Mouse (Mus musculus) layer of hippocampus, adult 9-11 months (tissue): ENCODE measurements around the gene D630039A03Rik.

Experiments
- DNase-seq: peaks from one replicate; pipeline ENCODE4 v3.0.0; 2022

D630039A03Rik gene

DNA sequence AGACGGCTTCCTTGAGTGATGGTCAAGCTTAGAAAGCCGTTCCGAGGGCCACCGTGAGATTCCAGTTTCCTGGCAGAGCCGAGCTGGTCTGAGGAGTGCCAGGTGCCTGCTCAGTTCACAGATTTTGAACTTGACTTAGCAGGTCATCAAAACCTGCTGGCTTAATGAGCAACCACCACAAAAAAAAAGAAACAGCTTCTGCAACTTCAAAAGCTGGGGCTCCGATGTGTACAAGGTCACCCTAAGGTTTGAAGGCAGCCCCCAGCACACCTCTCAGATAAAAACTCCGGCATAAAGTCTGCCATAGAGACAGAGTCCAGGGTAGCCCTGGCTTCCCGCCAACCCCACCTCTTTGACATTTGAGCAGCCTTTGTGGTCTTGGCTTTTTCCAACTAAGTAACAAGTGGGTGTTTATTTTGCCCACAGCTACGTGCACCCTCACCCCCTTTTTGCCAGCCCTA lies at the start of gene D630039A03Rik:
Gene D630039A03Rik, minus strand, starts transcription at position 97 of the 461 bp plus-strand sequence.
- no peak for DNase-seq

GRCm38 (mm10) chr4:57965516-57965915 lies 49.4 kb upstream of the D630039A03Rik start:
- DNase-seq = no peak

- DNase-seq = no peak
These were observed 48.0 kb upstream of the D630039A03Rik start for GRCm38 (mm10) chr4:57964143-57964542.

DNA sequence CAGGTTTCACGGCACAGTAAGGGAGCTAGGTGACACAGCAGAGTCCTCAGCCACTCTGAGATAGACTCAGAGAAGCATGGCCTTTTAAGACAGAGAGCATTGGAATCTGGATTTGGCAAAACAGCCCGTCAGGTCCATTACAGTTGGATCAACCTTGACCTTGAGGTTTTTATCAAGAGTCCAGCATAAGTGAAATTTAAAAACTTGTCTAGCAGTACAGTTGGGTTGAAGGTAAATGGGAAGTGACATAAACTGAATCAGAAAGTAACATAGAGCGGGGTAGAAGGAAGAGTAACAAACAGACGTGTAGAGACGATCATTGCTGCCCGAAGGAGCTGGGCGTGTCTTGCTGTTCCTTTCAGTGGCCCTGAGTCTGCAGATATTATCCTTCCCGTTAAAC lies 43.0 kb upstream of the D630039A03Rik start:
- no peak for DNase-seq

- DNase-seq = no peak
These were observed 42.0 kb upstream of the D630039A03Rik start for GRCm38 (mm10) chr4:57958098-57958497.

DNA sequence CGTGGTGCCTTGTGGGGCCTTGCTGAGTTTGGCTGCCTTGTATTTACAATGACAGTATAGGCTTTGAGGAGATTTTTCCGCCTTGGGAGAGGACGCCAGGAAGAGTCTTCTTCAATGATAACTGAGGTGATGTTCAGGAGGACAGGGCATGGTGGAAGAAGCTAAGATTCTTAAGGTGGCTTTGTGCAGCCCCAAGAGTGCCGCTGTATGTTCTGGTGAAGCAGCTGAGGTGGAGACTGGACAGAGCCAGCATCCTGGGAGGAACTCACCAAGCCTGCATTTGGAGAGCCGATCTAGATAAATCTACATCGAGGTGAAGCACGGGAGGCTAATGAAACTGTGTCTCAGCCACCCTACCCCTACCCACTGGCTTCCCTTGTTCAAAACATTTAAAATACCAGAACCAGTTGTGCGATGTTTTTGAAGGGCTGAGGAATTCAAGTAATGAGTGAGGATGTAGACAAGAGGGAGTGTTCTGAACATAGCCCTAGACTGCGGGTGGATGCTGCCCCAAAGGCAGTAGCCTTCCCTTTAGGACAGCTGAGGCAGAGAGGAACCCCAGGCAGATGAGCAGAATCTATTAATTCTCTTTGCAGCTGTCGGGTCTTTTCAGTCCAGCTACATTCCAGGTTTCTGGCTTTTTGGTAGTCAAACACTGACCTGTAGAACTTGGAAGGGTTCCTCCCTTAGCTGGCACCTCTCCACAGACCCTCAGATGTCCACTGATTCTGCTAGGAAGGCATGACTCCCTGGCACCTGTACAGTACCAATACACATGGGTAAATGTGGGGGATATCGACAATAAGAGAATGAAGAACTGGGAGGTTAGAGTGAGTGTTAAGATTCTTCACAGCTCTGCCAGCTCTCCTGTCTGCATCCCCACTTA lies 41.3 kb upstream of the D630039A03Rik start:
- no peak for DNase-seq

- DNase-seq = peak; percentile 97
These were observed 40.2 kb upstream of the D630039A03Rik start, which contains the start of gene Txn1 for GRCm38 (mm10) chr4:57956029-57956960. Gene Txn1 (minus strand): TSS chr4:57956411.

GRCm38 (mm10) chr4:57955544-57955958 lies 39.5 kb upstream of the D630039A03Rik start:
- peak; percentile 56 for DNase-seq

DNA sequence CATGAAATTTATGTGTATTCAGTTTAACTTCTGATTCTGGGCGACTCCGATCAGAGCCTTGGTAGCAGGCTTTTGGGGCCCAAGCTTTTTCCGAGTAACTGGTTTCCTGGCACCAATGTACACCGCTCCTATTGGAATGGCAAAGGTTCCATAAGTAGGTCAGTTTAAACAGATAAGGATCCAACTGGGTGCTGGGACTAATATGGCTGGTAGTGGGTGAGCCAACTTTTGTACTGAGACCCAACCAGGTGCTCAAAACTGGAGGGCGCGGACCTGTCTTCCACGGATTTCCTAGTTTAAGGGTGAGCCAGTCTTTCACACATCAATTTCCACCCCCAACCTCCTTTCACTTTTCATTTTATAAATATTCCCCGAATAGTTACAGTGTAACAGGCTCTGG lies 38.9 kb upstream of the D630039A03Rik start:
- no peak for DNase-seq

DNA sequence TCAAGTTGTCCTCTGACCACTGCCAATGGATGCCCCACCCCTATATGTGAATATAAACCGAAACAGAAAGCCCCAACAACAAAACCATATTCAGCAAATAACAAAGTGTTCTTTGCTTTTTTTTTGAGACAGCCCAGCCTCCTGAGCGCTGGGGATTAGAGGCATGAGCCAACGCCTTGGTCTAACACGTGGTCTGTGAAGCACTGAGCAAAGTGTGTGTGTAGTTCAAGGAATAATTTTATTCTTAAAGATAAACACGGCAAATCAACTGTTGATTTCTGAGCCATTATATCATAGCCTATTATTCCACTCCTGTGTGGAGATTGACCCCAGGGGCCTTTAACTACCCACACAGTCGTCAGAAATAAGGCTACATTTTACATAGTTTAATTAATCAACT lies 38.5 kb upstream of the D630039A03Rik start:
- no peak for DNase-seq

GRCm38 (mm10) chr4:57953796-57954195 lies 37.7 kb upstream of the D630039A03Rik start:
- no peak for DNase-seq

DNA sequence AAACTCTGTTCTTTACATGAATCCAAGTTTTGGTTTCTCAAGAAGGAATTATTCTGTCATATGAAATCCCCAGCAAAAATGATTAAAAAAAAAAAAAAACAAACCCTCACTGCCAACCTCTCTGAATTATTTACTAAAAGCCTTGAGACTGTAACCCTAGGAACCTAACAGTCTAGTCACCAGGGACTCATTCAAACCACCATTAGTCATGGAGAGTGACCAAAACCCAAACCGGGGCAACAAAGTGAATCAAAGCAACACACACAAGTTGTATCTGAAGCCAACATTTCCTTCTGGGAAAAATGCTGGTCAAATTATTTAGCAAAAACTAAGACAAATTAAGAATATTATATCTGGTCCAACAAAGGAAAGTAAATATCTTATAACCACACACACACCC lies 36.8 kb upstream of the D630039A03Rik start:
- DNase-seq = no peak

GRCm38 (mm10) chr4:57952416-57952815 lies 36.3 kb upstream of the D630039A03Rik start:
- DNase-seq = no peak

DNA sequence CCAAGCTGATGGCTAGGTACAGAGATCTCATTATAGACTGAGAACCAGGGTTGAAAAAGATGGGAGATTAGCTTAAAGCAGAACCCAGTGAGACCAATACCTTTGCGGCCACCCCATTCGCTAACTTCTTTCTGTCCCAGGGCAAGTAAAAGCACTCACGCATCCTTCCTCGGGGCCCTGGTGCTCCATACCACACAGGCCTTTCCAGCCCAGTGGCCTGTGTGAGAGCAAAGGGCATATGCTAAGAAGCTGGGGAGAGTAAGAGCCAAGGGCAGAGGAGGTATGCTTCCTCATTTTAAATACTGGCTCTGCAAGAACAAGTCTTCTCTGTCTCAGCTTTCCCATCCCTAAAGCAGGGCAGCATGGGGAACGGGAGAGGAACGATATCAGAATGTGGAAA lies 33.8 kb upstream of the D630039A03Rik start:
- DNase-seq = no peak

GRCm38 (mm10) chr4:57947476-57947875 lies 31.4 kb upstream of the D630039A03Rik start:
- no peak for DNase-seq

GRCm38 (mm10) chr4:57947036-57947435 lies 30.9 kb upstream of the D630039A03Rik start:
- no peak for DNase-seq

- DNase-seq = no peak
These were observed 26.8 kb upstream of the D630039A03Rik start for GRCm38 (mm10) chr4:57942892-57943291.

GRCm38 (mm10) chr4:57940631-57941030 lies 24.5 kb upstream of the D630039A03Rik start:
- DNase-seq = no peak

DNA sequence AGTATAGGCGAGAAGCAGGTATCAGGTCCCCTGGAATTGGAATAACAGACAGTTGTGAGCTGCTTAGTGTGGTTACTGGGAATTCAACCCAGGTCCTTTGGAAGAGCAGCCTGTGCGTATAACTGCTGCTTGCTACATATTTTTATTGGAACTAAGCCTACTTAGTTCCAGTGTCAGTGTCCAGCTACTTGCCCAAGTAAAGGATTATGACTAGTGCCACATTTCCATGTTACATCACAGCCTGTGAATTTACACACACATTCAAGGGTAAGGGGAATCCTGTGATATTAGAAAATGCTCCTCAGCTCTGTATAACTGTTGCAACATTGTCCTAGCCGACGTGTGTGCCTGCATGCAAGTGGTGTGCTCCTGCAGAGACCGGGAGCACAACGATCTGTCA lies 21.2 kb upstream of the D630039A03Rik start:
- DNase-seq = no peak

DNA sequence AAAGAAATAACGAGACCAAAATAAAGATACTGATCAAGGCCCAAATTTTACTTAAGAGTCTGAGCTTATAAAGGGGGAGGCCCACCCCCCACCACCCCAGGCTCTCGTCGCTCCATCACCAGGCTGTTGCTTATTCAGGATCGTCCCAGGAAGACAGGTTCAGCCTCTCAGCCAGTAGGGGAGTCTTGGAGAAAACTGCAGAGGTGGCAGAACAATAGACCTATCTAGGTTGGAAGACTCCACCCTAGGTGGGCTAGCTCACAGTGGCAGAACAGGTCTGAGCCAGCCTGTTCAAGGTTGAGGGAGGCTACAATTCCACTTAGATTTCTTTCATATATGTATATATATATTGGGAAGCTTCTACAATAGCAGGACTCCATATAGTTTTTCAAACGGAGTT lies 18.1 kb upstream of the D630039A03Rik start:
- DNase-seq = no peak

GRCm38 (mm10) chr4:57930559-57931170 lies 14.6 kb upstream of the D630039A03Rik start:
- DNase-seq = no peak

DNA sequence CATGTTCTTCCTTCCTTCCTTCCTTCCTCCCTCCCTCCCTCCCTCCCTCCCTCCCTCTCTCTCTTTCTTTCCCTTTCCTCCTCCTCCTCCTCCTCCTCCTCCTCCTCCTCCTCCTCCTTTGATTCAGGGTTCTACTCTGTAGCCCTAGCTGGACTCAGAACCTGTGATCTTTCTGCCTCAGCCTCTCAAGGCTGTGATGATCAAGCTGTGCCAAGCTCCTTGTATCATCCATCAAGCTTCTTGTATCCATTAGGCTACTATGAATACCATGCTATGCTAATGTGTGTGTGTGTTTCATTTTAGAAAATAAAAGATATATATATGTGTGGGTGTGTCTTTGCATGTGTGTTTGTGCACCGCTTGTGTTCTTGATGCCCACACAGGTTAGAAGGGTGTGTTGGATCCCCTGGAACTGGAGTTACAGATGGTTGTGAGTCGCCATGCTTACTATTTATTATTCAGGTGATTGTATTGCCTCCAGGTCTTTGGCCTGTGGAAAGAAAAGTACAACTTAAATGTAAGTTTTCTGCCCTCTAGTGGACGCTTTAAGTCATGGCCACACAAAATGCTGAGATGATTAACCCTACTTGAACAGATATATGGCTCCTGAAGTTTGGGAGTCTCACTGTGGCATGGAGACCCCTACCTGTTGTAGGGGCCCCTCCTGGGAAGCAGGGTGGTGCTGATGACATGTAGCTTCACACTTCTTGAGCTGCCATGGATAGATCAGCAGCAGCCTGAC lies 11.5 kb upstream of the D630039A03Rik start:
- DNase-seq = no peak
